Mouse (Mus musculus): ENCODE data around the gene Vsig4. TPM values are rescaled to one million over a fixed set of nuclear protein-coding genes. Genes with fewer than 3 reads are reported as not detected.
A peak's percentile ranks its signal among the peaks of the same experiment; 100 is the strongest.

Gene Vsig4
- polyA plus RNA-seq, 1 experiment from 2014 or later = not detected

MicroRNA genes within 50 kb of the gene (microRNA counts, 519-probe panel; counts per million panel counts)
- 3,237 counts per million, percentile 67 among the panel's probes with 10 or more counts for microRNA mmu-miR-223

Small RNAs within 50 kb of the gene (microRNA-seq; reads per million reads assigned to microRNA genes)
- gene Mir223 = 151 reads per million, percentile 57 among the genes with 10 or more reads in this experiment

Other genes starting within 250 kb of the Vsig4 start
- 40.8 and 43.7 TPM in 2 replicates for gene Msn, start 197.4 kb downstream of the Vsig4 start, polyA plus RNA-seq (2015; fragmentation: Nextera tagmentation; extraction: Ambion mirVana)
- 5.4 and 5.9 TPM in 2 replicates for gene Heph, start 161.9 kb upstream of the Vsig4 start, polyA plus RNA-seq (2015; fragmentation: Nextera tagmentation; extraction: Ambion mirVana)
- 0.11 TPM in 1 of 2 replicates, not detected in the other for gene Hsf3, start 162.9 kb upstream of the Vsig4 start, polyA plus RNA-seq (2015; fragmentation: Nextera tagmentation; extraction: Ambion mirVana)